Mouse (Mus musculus) neural tube, embryonic 15.5 days (tissue): ENCODE measurements at regions not wholly inside any gene's neighbourhood (a gene's known extent, or its start where the extent isn't known, plus 50 kb on each side); places are given as distances from the start of the nearest gene placed in this dataset.

ENCODE experiments used
- ATAC-seq: fragments of 200-750 bp; cut with Nextera tagmentation; 2 replicates; pipeline ENCODE4 v1.8.0; 2017; ENCODE audit warnings: mild to moderate bottlenecking, moderate TSS enrichment, moderate library complexity; ENCODE audit not compliant: low FRiP score
- H3K27ac ChIP-seq: fragments of 300-500 bp; sonication (generic); replicated peaks from 2 replicates; pipeline ENCODE4 v1.5.1; 2015; ENCODE audit warnings: mild to moderate bottlenecking, inconsistent platforms
- H3K27me3 ChIP-seq: fragments of 300-500 bp; sonication (generic); replicated peaks from 2 replicates; pipeline ENCODE4 v1.6.1; 2015; ENCODE audit warnings: inconsistent platforms
- H3K36me3 ChIP-seq: fragments of 300-500 bp; sonication (generic); 2 replicates; pipeline ENCODE4 v1.6.1; 2015; ENCODE audit warnings: inconsistent platforms
- H3K4me1 ChIP-seq: fragments of 300-500 bp; sonication (generic); 2 replicates; pipeline ENCODE4 v1.6.1; 2015; ENCODE audit warnings: inconsistent platforms
- H3K4me2 ChIP-seq: fragments of 300-500 bp; sonication (generic); 2 replicates; pipeline ENCODE4 v1.6.1; 2015; ENCODE audit warnings: inconsistent platforms, mild to moderate bottlenecking, moderate library complexity
- H3K4me3 ChIP-seq: fragments of 300-500 bp; sonication (generic); replicated peaks from 2 replicates; pipeline ENCODE4 v1.5.1; 2015; ENCODE audit warnings: mild to moderate bottlenecking, inconsistent platforms
- H3K9ac ChIP-seq: fragments of 300-500 bp; sonication (generic); replicated peaks from 2 replicates; pipeline ENCODE4 v1.6.1; 2015; ENCODE audit warnings: mild to moderate bottlenecking, inconsistent platforms
- H3K9me3 ChIP-seq: fragments of 300-500 bp; sonication (generic); replicated peaks from 2 replicates; pipeline ENCODE4 v1.6.1; 2016; ENCODE audit warnings: inconsistent platforms
- WGBS: fragments of 180-500 bp; shearing (Covaris S2); methylation state at CpG from one replicate; pipeline ENCODE4 v1.1.7; 2015; ENCODE audit warnings: mixed read lengths; 5-methylcytosine and 5-hydroxymethylcytosine counted together

GRCm38 (mm10) chr17:68134373-68134772 is 130.5 kb upstream of the Arhgap28 start:
- no peak overlapping the region for H3K9ac ChIP-seq
- 76% methylated on average over 10 of the region's 10 CpGs for WGBS
- no peak overlapping the region for H3K4me2 ChIP-seq
- H3K4me1 ChIP-seq, result no peaks in the 10 kb centered on the region
- H3K27ac ChIP-seq, result no peak overlapping the region
- H3K27me3 ChIP-seq, result no peaks in the 10 kb centered on the region
- no peaks in the 10 kb centered on the region for H3K9me3 ChIP-seq
- no peak for ATAC-seq
- no peaks in the 10 kb centered on the region for H3K36me3 ChIP-seq
- no peak overlapping the region for H3K4me3 ChIP-seq

- Histone ChIP-seq H3K9ac (no peak overlapping the region), H3K36me3 (no peaks in the 10 kb centered on the region), H3K9me3 (no peaks in the 10 kb centered on the region), H3K27ac (no peak overlapping the region), H3K4me3 (no peak overlapping the region), H3K27me3 (no peaks in the 10 kb centered on the region), H3K4me2 (no peak overlapping the region), H3K4me1 (no peaks in the 10 kb centered on the region)
- no peak for ATAC-seq
- 69% methylated on average over 5 of the region's 5 CpGs for WGBS
Measured at GRCm38 (mm10) chr17:68135436-68135835, 131.5 kb upstream of the Arhgap28 start.

- ATAC-seq, result no peak
- Histone ChIP-seq H3K4me1 (no peaks in the 10 kb centered on the region), H3K4me2 (no peak overlapping the region), H3K9me3 (no peaks in the 10 kb centered on the region), H3K27ac (no peak overlapping the region), H3K36me3 (no peaks in the 10 kb centered on the region), H3K27me3 (no peaks in the 10 kb centered on the region), H3K9ac (no peak overlapping the region), H3K4me3 (no peak overlapping the region)
- WGBS, result 92% methylated on average over 7 of the region's 7 CpGs
Measured at GRCm38 (mm10) chr17:68143307-68143706, 130.3 kb upstream of the L3mbtl4 start.

GRCm38 (mm10) chr17:68149237-68149792 is 124.3 kb upstream of the L3mbtl4 start:
- H3K36me3 ChIP-seq, result no peaks in the 10 kb centered on the region
- no peak overlapping the region for H3K27ac ChIP-seq
- WGBS, result 91% methylated on average over 10 of the region's 10 CpGs
- H3K9me3 ChIP-seq, result no peaks in the 10 kb centered on the region
- H3K9ac ChIP-seq, result no peak overlapping the region
- H3K4me2 ChIP-seq, result no peak overlapping the region
- H3K4me3 ChIP-seq, result no peak overlapping the region
- H3K4me1 ChIP-seq, result no peaks in the 10 kb centered on the region
- no peak for ATAC-seq
- no peaks in the 10 kb centered on the region for H3K27me3 ChIP-seq

- 92% methylated on average over 11 of the region's 11 CpGs for WGBS
- H3K9me3 ChIP-seq, result no peaks in the 10 kb centered on the region
- no peaks in the 10 kb centered on the region for H3K27me3 ChIP-seq
- no peak overlapping the region for H3K27ac ChIP-seq
- H3K4me2 ChIP-seq, result no peak overlapping the region
- no peaks in the 10 kb centered on the region for H3K36me3 ChIP-seq
- no peak for ATAC-seq
- H3K4me3 ChIP-seq, result no peak overlapping the region
- no peak overlapping the region for H3K9ac ChIP-seq
- H3K4me1 ChIP-seq, result 0 out of 2 replicates have a peak, but pooled peaks cover 2% of the 10 kb centered on the region
Measured at GRCm38 (mm10) chr17:68152438-68153120, 121.0 kb upstream of the L3mbtl4 start.

GRCm38 (mm10) chr17:68154879-68155278 is 118.7 kb upstream of the L3mbtl4 start:
- Histone ChIP-seq H3K27me3 (no peaks in the 10 kb centered on the region), H3K9ac (no peak overlapping the region), H3K4me2 (no peak overlapping the region), H3K4me1 (0 out of 2 replicates have a peak, but pooled peaks cover 7% of the 10 kb centered on the region), H3K27ac (no peak overlapping the region), H3K9me3 (no peaks in the 10 kb centered on the region), H3K4me3 (no peak overlapping the region), H3K36me3 (no peaks in the 10 kb centered on the region)
- ATAC-seq, result no peak
- 81% methylated on average over 4 of the region's 4 CpGs for WGBS

- WGBS, result 38% methylated on average over 13 of the region's 13 CpGs
- Histone ChIP-seq H3K4me2 (peak overlapping the region; percentile 19; the same call in 1 of the 2 replicates), H3K9me3 (no peaks in the 10 kb centered on the region), H3K27me3 (no peaks in the 10 kb centered on the region), H3K4me1 (0 out of 2 replicates have a peak, but pooled peaks cover 7% of the 10 kb centered on the region), H3K4me3 (no peak overlapping the region), H3K27ac (peak overlapping the region; percentile 60), H3K36me3 (no peaks in the 10 kb centered on the region), H3K9ac (no peak overlapping the region)
- ATAC-seq, result no peak
Measured at GRCm38 (mm10) chr17:68158172-68158651, 115.4 kb upstream of the L3mbtl4 start.

- WGBS, result 72% methylated on average over 2 of the region's 2 CpGs
- H3K9me3 ChIP-seq, result no peaks in the 10 kb centered on the region
- no peak for ATAC-seq
Measured at GRCm38 (mm10) chr17:68161107-68161506, 112.5 kb upstream of the L3mbtl4 start.

GRCm38 (mm10) chr17:68163545-68163944 is 110.1 kb upstream of the L3mbtl4 start:
- no peak for ATAC-seq
- no peak overlapping the region for H3K4me3 ChIP-seq
- H3K36me3 ChIP-seq, result no peaks in the 10 kb centered on the region
- H3K4me2 ChIP-seq, result no peak overlapping the region
- H3K9ac ChIP-seq, result no peak overlapping the region
- H3K27ac ChIP-seq, result no peak overlapping the region
- H3K9me3 ChIP-seq, result no peaks in the 10 kb centered on the region
- 65% methylated on average over 4 of the region's 4 CpGs for WGBS
- no peaks in the 10 kb centered on the region for H3K4me1 ChIP-seq
- H3K27me3 ChIP-seq, result no peaks in the 10 kb centered on the region

More at GRCm38 (mm10) chr17:68161107-68161506, 112.5 kb upstream of the L3mbtl4 start:
- H3K9ac ChIP-seq, result no peak overlapping the region
- no peaks in the 10 kb centered on the region for H3K36me3 ChIP-seq
- H3K27ac ChIP-seq, result no peak overlapping the region
- no peaks in the 10 kb centered on the region for H3K27me3 ChIP-seq
- H3K4me1 ChIP-seq, result 0 out of 2 replicates have a peak, but pooled peaks cover 7% of the 10 kb centered on the region
- H3K4me2 ChIP-seq, result no peak overlapping the region
- no peak overlapping the region for H3K4me3 ChIP-seq

- WGBS, result 82% methylated on average over 2 of the region's 2 CpGs
- no peaks in the 10 kb centered on the region for H3K4me1 ChIP-seq
- H3K27me3 ChIP-seq, result no peaks in the 10 kb centered on the region
- ATAC-seq, result no peak
- H3K9ac ChIP-seq, result no peak overlapping the region
- H3K4me2 ChIP-seq, result no peak overlapping the region
- H3K4me3 ChIP-seq, result no peak overlapping the region
- H3K27ac ChIP-seq, result no peak overlapping the region
- H3K36me3 ChIP-seq, result no peaks in the 10 kb centered on the region
- no peaks in the 10 kb centered on the region for H3K9me3 ChIP-seq
Measured at GRCm38 (mm10) chr17:68164666-68165065, 108.9 kb upstream of the L3mbtl4 start.

- Histone ChIP-seq H3K36me3 (no peaks in the 10 kb centered on the region), H3K4me3 (no peak overlapping the region), H3K27ac (no peak overlapping the region), H3K9ac (no peak overlapping the region), H3K9me3 (no peaks in the 10 kb centered on the region), H3K4me2 (no peak overlapping the region), H3K4me1 (no peaks in the 10 kb centered on the region), H3K27me3 (no peaks in the 10 kb centered on the region)
- ATAC-seq, result no peak
- whole genome bisulfite sequencing, result 78% methylated on average over 15 of the region's 15 CpGs
Measured at GRCm38 (mm10) chr17:68165171-68165825, 108.3 kb upstream of the L3mbtl4 start.

- H3K9me3 ChIP-seq, result no peaks in the 10 kb centered on the region
- no peak overlapping the region for H3K4me3 ChIP-seq
- H3K4me1 ChIP-seq, result no peaks in the 10 kb centered on the region
- no peak overlapping the region for H3K4me2 ChIP-seq
- no peaks in the 10 kb centered on the region for H3K36me3 ChIP-seq
- 84% methylated on average over 4 of the region's 4 CpGs for WGBS
- H3K9ac ChIP-seq, result no peak overlapping the region
- H3K27ac ChIP-seq, result no peak overlapping the region
- no peaks in the 10 kb centered on the region for H3K27me3 ChIP-seq
- ATAC-seq, result no peak
Measured at GRCm38 (mm10) chr17:68166397-68166796, 107.2 kb upstream of the L3mbtl4 start.
